9 mouse cellular contexts compared by ENCODE assay signal in the genomic region with DNA sequence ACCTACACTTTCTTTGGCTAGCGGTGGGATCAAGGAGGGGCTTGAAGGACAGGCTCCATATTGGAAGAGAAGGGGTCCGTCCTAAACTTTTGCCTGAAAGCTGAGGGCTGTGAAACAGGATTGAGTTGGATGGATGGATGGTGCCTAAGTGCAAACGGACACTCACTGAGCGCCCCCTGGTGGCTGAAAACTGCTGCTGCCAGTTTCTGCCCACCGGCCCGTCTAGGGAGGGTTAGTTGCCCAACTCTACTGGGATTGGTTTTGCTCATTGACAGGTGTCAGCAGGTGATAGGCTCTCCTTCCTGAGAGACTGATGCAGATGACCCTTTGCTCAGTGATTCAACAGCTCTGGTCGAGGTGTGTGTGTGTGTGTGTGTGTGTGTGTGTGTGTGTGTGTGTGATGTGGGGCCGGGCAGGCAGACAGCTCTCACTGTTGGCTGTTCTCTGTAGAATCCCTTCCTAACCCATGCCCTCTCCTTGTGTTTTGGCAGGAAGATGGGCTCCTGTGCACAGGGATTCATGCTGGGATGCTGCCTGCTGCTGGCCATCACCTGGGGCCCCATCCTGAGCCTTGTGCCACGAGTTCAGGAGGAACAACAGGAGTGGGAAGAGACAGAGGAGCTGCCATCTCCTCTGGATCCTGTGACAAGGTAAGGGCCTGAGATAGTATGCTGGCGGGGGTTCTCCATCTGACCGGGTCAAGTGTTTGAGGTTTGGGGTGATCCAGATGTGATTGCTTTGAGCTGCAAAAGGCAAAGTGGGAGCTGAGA. TPM values are rescaled to one million over a fixed set of nuclear protein-coding genes. Genes with fewer than 3 reads are reported as not detected.
A peak's percentile ranks its signal among the peaks of the same experiment; 100 is the strongest.
DNase-seq lines count a peak whose midpoint lies in the region; ATAC-seq and TF ChIP-seq lines count a peak whose summit lies in the region.
"Had no signal": no experiment of that assay in that cellular context is flagged by ENCODE, and none has a peak within 500 bp of the region (broad histone marks: within the 10 kb centered on the region; RNA-seq: fewer than 3 reads in every experiment).

No protein-coding gene starts in this region.

- no peaks in the 10 kb centered on the region; the same call in 1 of the 2 replicates for H3K27me3 ChIP-seq in hindbrain, embryonic 12.5 days
- no peaks in the 10 kb centered on the region for H3K27me3 ChIP-seq in limb, embryonic 14.5 days (ENCODE audit: control insufficient read depth, insufficient read depth, low read length)
- no peaks in the 10 kb centered on the region for H3K27me3 ChIP-seq in neural tube, embryonic 11.5 days (ENCODE audit: control insufficient read depth, insufficient read depth, low read length)
- H3K27me3 ChIP-seq: embryonic facial prominence, embryonic 15.5 days had no signal

- no peak overlapping the region for H3K27ac ChIP-seq in hindbrain, embryonic 12.5 days
- no peak overlapping the region for H3K27ac ChIP-seq in limb, embryonic 14.5 days (replicated peaks; ENCODE audit: low read depth, low read length)
- no peak overlapping the region for H3K27ac ChIP-seq in neural tube, embryonic 11.5 days (ENCODE audit: low read depth, low read length)
- H3K27ac ChIP-seq: embryonic facial prominence, embryonic 15.5 days had no signal

- no peak overlapping the region for H3K4me2 ChIP-seq in hindbrain, embryonic 12.5 days (replicated peaks)
- no peak overlapping the region for H3K4me2 ChIP-seq in limb, embryonic 14.5 days (replicated peaks; ENCODE audit: low read depth, low read length, severe bottlenecking)
- no peak overlapping the region for H3K4me2 ChIP-seq in neural tube, embryonic 11.5 days (ENCODE audit: low read depth)
- H3K4me2 ChIP-seq: embryonic facial prominence, embryonic 15.5 days had no signal

- DNase-seq in layer of hippocampus, adult 11-12 months (ENCODE audit: low spot score): peak; percentile 70
- no peak for DNase-seq in layer of hippocampus, adult 9-11 months
- peak; percentile 72 for DNase-seq in Muller cell, postnatal 12 days (ENCODE audit: inconsistent ontology term)
- peak; percentile 87 for DNase-seq in embryo, embryonic 10.5 days (ENCODE audit: low spot score)
- DNase-seq in limb, embryonic 14.5 days (ENCODE audit: low spot score): peak; percentile 74
- peak; percentile 82 for DNase-seq in neural tube, embryonic 11.5 days (ENCODE audit: low spot score)
- DNase-seq in urinary bladder, postnatal 25 days (ENCODE audit: low spot score): peak; percentile 80

- no peaks in the 10 kb centered on the region; the same call in 1 of the 2 replicates for H3K9me3 ChIP-seq in hindbrain, embryonic 12.5 days (replicated peaks)
- no peaks in the 10 kb centered on the region for H3K9me3 ChIP-seq in limb, embryonic 14.5 days (ENCODE audit: control insufficient read depth, low read length)
- no peaks in the 10 kb centered on the region for H3K9me3 ChIP-seq in neural tube, embryonic 11.5 days (ENCODE audit: control insufficient read depth, low read length)
- H3K9me3 ChIP-seq: embryonic facial prominence, embryonic 15.5 days had no signal

- H3K4me3 ChIP-seq in hindbrain, embryonic 12.5 days: no peak overlapping the region
- H3K4me3 ChIP-seq in limb, embryonic 14.5 days (replicated peaks; ENCODE audit: low read length): no peak overlapping the region
- no peak overlapping the region for H3K4me3 ChIP-seq in neural tube, embryonic 11.5 days (ENCODE audit: low read depth, low read length)
- H3K4me3 ChIP-seq: embryonic facial prominence, embryonic 15.5 days had no signal

- 0 out of 2 replicates have a peak, but pooled peaks have one; percentile 23 for ATAC-seq in hindbrain, embryonic 12.5 days (ENCODE audit: low FRiP score)
- peak; percentile 53; the same call in 1 of the 2 replicates for ATAC-seq in limb, embryonic 14.5 days (ENCODE audit: low FRiP score, low read depth)
- no peak for ATAC-seq in neural tube, embryonic 11.5 days (ENCODE audit: insufficient read depth, low FRiP score, low TSS enrichment)

- no peak for TF ChIP-seq POLR2A in limb, embryonic 14.5 days (IDR thresholded peaks at IDR 0.05; ENCODE audit: borderline replicate concordance, extremely low read depth, insufficient read depth, insufficient read length)

- H3K4me1 ChIP-seq in hindbrain, embryonic 12.5 days: peaks cover 11% of the 10 kb centered on the region
- H3K4me1 ChIP-seq in limb, embryonic 14.5 days (ENCODE audit: control insufficient read depth, insufficient read depth, low read length): peaks cover 8% of the 10 kb centered on the region; the same call in 1 of the 2 replicates
- peaks cover 12% of the 10 kb centered on the region for H3K4me1 ChIP-seq in neural tube, embryonic 11.5 days (ENCODE audit: control insufficient read depth, insufficient read depth, low read length)

- H3K36me3 ChIP-seq in hindbrain, embryonic 12.5 days: no peaks in the 10 kb centered on the region
- H3K36me3 ChIP-seq in limb, embryonic 14.5 days (ENCODE audit: control insufficient read depth, insufficient read depth, low read length): no peaks in the 10 kb centered on the region; the same call in 1 of the 2 replicates
- H3K36me3 ChIP-seq in neural tube, embryonic 11.5 days (ENCODE audit: control insufficient read depth, insufficient read depth, low read length): no peaks in the 10 kb centered on the region

- no peak overlapping the region for H3K9ac ChIP-seq in hindbrain, embryonic 12.5 days
- no peak overlapping the region for H3K9ac ChIP-seq in limb, embryonic 14.5 days (ENCODE audit: low read depth, low read length, severe bottlenecking)
- no peak overlapping the region for H3K9ac ChIP-seq in neural tube, embryonic 11.5 days (ENCODE audit: low read length)
- H3K9ac ChIP-seq: embryonic facial prominence, embryonic 15.5 days had no signal

- WGBS in hindbrain, embryonic 12.5 days: 29% methylated on average over 10 of the region's 11 CpGs
- 35% methylated on average over 11 of the region's 11 CpGs for WGBS in limb, embryonic 14.5 days
- 34% methylated on average over 11 of the region's 11 CpGs for WGBS in neural tube, embryonic 11.5 days

RNA-seq across cellular contexts. Expression of a gene that starts 15.4 kb away (rescaled TPM):
- polyA plus RNA-seq in hindbrain, embryonic 12.5 days (2016; fragmentation: Nextera tagmentation; extraction: Ambion mirVana): 3.0 and 4.4 TPM in 2 replicates
- polyA plus RNA-seq in limb, embryonic 14.5 days (2012; rRNA removed): 12.5 and 16.0 TPM in 2 replicates
- polyA plus RNA-seq in limb, embryonic 14.5 days (2014; fragmentation: Nextera tagmentation; extraction: Ambion mirVana): 10.3 and 12.4 TPM in 2 replicates
- 2.5 TPM in 2 replicates for polyA plus RNA-seq in neural tube, embryonic 11.5 days (2014; fragmentation: Nextera tagmentation; extraction: Ambion mirVana)

RNA-seq across cellular contexts. Expression of a gene that starts 24.5 kb away (rescaled TPM):
- 28.4 and 31.3 TPM in 2 replicates for polyA plus RNA-seq in hindbrain, embryonic 12.5 days (2016; fragmentation: Nextera tagmentation; extraction: Ambion mirVana)
- 47.7 and 61.8 TPM in 2 replicates for polyA plus RNA-seq in limb, embryonic 14.5 days (2012; rRNA removed)
- polyA plus RNA-seq in limb, embryonic 14.5 days (2014; fragmentation: Nextera tagmentation; extraction: Ambion mirVana): 29.3 and 35.3 TPM in 2 replicates
- 27.7 and 29.4 TPM in 2 replicates for polyA plus RNA-seq in neural tube, embryonic 11.5 days (2014; fragmentation: Nextera tagmentation; extraction: Ambion mirVana)

RNA-seq across cellular contexts. Expression of a gene that starts 33.2 kb away (rescaled TPM):
- polyA plus RNA-seq in hindbrain, embryonic 12.5 days (2016; fragmentation: Nextera tagmentation; extraction: Ambion mirVana): 7.1 and 7.2 TPM in 2 replicates
- 7.9 and 9.6 TPM in 2 replicates for polyA plus RNA-seq in limb, embryonic 14.5 days (2012; rRNA removed)
- polyA plus RNA-seq in limb, embryonic 14.5 days (2014; fragmentation: Nextera tagmentation; extraction: Ambion mirVana): 4.5 and 7.9 TPM in 2 replicates
- polyA plus RNA-seq in neural tube, embryonic 11.5 days (2014; fragmentation: Nextera tagmentation; extraction: Ambion mirVana): 6.9 and 7.0 TPM in 2 replicates

RNA-seq across cellular contexts. Expression of a gene that starts 41.5 kb away (rescaled TPM):
- polyA plus RNA-seq in hindbrain, embryonic 12.5 days (2016; fragmentation: Nextera tagmentation; extraction: Ambion mirVana): 2.3 and 3.3 TPM in 2 replicates
- 13.7 and 19.7 TPM in 2 replicates for polyA plus RNA-seq in limb, embryonic 14.5 days (2012; rRNA removed)
- polyA plus RNA-seq in limb, embryonic 14.5 days (2014; fragmentation: Nextera tagmentation; extraction: Ambion mirVana): 8.2 and 8.7 TPM in 2 replicates
- 1.7 and 1.9 TPM in 2 replicates for polyA plus RNA-seq in neural tube, embryonic 11.5 days (2014; fragmentation: Nextera tagmentation; extraction: Ambion mirVana)
